Mouse (Mus musculus) cerebellum, adult 11-12 months (tissue): ENCODE results near the gene Apol8.

Experiments
- DNase-seq: peaks from one replicate; pipeline ENCODE4 v3.0.0; 2022

The Apol8 gene

DNA sequence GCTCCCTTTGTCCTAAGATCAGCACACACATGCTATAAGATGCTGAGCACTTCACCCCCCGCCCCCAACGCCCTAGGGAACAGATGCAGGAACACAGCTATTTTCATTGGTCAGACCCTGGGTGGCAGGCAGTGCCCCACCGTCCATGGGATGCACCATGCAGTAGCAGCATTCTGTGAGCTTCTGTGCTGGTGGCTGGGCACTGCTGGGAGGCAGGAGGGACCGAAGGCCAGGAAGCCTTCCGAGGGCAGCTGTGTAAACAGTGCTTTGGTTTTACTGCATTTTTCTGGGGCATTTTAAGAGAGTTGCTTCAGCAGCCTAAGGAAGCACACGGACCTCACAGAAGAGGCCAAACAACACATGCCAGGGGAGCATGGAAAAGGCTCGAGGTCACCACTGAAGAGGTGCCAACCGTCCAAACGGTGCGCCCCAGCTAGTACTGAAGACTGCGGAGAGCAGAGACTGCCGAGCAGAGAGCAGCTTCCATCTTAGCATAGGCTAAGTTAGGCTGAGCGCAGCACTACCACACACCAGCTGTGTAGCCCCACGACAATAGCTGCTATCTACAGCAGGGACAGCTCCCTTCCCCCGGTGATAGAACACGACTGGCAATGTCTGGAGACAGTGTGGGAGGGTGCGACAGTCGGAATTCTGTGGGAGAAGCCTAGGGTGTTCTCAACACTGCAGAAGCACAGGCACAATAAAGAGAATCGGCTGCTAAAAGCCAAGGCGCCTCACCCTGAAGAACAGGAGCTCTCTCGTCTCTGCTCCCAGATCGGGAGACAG, 27.4 kb upstream of the Apol8 start:
- DNase-seq: no peak

- DNase-seq: no peak
Observed at GRCm38 (mm10) chr15:77782449-77783014, 25.7 kb upstream of the Apol8 start.

GRCm38 (mm10) chr15:77775186-77775963, 18.6 kb upstream of the Apol8 start:
- DNase-seq: peak; percentile 75

- no peak for DNase-seq
Observed at GRCm38 (mm10) chr15:77774303-77774702, 17.5 kb upstream of the Apol8 start.

- no peak for DNase-seq
Observed at GRCm38 (mm10) chr15:77773099-77773915, 16.5 kb upstream of the Apol8 start.

GRCm38 (mm10) chr15:77770942-77771341, 14.1 kb upstream of the Apol8 start:
- DNase-seq: no peak

GRCm38 (mm10) chr15:77770341-77770740, 13.5 kb upstream of the Apol8 start:
- DNase-seq: no peak

GRCm38 (mm10) chr15:77766981-77767380, 10.2 kb upstream of the Apol8 start:
- no peak for DNase-seq

- DNase-seq: no peak
Observed at GRCm38 (mm10) chr15:77765484-77766093, 8.8 kb upstream of the Apol8 start.

DNA sequence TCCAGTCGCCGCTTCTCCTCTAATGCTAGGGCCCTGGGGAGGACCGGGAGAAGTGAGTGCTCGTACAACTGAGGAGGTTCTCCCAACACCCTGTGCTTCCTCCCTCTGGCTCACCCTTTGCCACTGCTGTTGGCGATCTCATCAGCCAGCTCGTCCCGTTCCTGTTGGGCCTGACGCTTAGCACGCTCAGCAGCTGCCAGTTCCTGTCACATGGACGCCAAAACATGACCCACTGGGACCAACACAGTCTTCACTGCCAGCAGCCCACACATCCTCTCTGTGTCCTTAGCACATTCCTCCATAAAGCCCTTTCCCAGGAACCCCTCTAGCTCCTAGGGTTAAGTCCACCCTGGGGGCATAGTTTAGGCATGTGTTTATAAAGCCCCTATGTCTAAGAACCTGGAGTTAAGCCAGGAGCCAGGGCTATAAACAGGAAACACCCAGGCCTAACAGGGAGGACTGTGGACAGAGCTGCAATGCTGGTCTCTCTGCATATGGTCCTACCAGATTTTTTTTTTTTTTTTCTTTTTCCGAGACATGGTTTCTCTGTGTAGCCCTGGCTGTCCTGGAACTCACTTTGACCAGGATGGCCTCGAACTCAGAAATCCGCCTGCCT, 7.7 kb upstream of the Apol8 start:
- DNase-seq: no peak

GRCm38 (mm10) chr15:77763702-77764101, 6.9 kb upstream of the Apol8 start:
- DNase-seq: no peak

- no peak for DNase-seq
Observed at GRCm38 (mm10) chr15:77763050-77763449, 6.2 kb upstream of the Apol8 start.

- DNase-seq: peak; percentile 59
Observed at GRCm38 (mm10) chr15:77761561-77762380, 5.0 kb upstream of the Apol8 start.

DNA sequence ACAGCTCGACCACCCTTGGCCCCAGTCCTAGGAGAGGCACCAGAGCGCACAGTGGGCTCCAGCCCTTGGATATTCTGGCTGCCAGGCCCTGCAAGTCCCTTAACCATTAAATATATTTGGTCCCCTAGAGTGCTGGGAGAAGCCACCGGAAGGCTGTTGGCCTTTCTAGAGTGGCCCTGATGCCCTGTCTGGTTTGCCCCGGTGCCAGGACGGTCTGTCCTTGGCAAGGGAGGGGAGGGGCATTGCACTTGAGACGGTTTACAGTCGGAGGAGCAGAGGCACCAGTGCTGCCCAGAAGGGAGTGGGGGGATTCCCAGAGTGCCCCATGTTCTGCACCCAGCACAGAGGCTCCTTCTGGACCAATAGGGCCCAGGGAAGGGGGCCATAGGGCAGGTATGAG, 4.3 kb upstream of the Apol8 start:
- DNase-seq: peak; percentile 19

DNA sequence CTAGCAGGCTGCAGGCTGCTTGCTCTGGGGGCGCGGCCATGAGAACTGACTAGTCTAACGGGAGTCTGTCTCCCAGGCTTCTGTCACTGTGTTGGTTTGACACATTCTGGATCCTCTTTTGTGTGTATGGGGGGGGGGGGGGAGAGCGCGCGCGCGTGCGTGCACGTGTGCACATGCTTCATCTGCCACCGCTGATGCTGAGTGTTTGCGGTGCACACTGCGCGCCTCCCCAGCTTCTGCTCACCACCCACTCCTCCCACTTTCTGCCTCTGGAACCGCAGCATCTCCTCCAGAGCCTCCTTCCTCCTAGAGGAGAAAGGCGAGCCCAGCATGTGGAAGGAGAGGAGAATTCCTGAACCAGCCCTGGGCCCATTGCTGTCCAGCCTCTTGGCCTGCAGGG, 3.2 kb upstream of the Apol8 start:
- no peak for DNase-seq

- DNase-seq: no peak
Observed at GRCm38 (mm10) chr15:77757586-77758226, 903 bp upstream of the Apol8 start.

DNA sequence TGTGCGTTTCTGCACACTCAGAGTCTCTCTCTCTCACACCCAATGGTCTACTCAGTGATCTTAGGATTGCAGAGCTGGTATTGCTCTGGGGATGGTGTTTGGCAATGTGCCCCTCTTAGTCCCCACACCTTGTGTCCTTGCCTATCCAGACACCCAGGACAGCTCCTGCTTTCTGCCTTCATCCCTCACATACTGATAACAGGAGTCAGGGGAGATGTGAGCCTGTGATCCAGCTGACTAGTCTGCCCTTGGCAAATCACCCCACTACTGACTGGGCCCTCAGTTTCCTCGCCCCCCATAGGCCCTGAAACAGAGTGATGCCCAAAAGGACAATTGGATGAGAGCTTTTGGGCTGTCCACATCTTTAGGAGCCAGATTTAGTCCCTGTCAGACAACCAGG, 722 bp downstream of the Apol8 start:
- DNase-seq: no peak

DNA sequence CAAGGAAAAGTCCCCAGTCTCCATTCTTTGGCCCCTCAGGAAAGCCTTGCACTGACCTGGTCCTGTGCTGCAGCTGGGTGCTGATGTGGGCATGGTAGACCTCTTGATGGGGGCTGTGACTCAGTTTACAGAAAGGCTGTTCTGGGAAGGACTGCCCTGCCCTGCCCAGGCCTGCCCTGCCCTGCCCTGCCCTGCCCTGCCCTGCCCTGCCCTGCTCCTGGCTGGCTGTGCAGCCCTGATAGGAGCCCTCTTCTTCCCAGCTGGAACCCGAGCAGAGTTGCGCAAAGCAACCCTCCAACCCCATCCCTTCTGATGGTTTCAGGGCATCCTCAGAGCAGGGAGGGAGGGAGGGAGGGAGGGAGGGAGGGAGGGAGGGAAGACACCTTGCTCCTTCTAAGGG, 1.7 kb downstream of the Apol8 start:
- DNase-seq: no peak

- DNase-seq: no peak
Observed at GRCm38 (mm10) chr15:77752443-77752842, 4.4 kb downstream of the Apol8 start.

GRCm38 (mm10) chr15:77750461-77750860, 6.3 kb downstream of the Apol8 start:
- no peak for DNase-seq

GRCm38 (mm10) chr15:77749717-77750116, 7.1 kb downstream of the Apol8 start:
- DNase-seq: peak; percentile 81
